ENCODE assay signal across 8 mouse cellular contexts in genomic region chr11:75193256-75194071, GRCm38 (mm10). TPM values are rescaled to one million over a fixed set of nuclear protein-coding genes. Genes with fewer than 3 reads are reported as not detected.
DNase-seq lines count a peak whose midpoint lies in the region; ATAC-seq and TF ChIP-seq lines count a peak whose summit lies in the region.

TSS of gene Rtn4rl1 (plus strand) at chr11:75193783.

- peaks cover 10% of the 10 kb centered on the region for H3K9me3 ChIP-seq in G1E (replicated peaks)
- no peaks in the 10 kb centered on the region for H3K9me3 ChIP-seq in hindbrain, postnatal 0 days (ENCODE audit: low read length)

- H3K27ac ChIP-seq in hindbrain, postnatal 0 days, result peak within 1 kb of the TSS; percentile 48; the same call in 1 of the 2 replicates

- TF ChIP-seq POLR2A in brain, embryonic 14.5 days (IDR thresholded peaks at IDR 0.05; ENCODE audit: borderline replicate concordance, extremely low read depth, insufficient read depth, insufficient read length, poor library complexity, severe bottlenecking), result peak; percentile 39; the same call in 1 of the 2 replicates

- no peak for ATAC-seq in G1E (ENCODE audit: extremely low read depth, insufficient number of reproducible peaks, low FRiP score, poor library complexity, severe bottlenecking)
- no peak for ATAC-seq in hindbrain, postnatal 0 days
- ATAC-seq in megakaryocyte, adult 5-6 weeks (ENCODE audit: poor library complexity, severe bottlenecking), result 0 out of 2 replicates have a peak, but pooled peaks have one; percentile 17
- no peak for ATAC-seq in megakaryocyte progenitor cell, adult 5-6 weeks (replicated peaks; ENCODE audit: poor library complexity)

- H3K36me3 ChIP-seq in G1E (replicated peaks), result peaks cover 4% of the 10 kb centered on the region
- no peaks in the 10 kb centered on the region for H3K36me3 ChIP-seq in hindbrain, postnatal 0 days (ENCODE audit: insufficient read depth, low read length)

- no peak for DNase-seq in G1E (ENCODE audit: low spot score)
- peak; percentile 76 for DNase-seq in brain, embryonic 14.5 days (ENCODE audit: low read depth)
- peak; percentile 55 for DNase-seq in gastrocnemius, postnatal 10 days
- peak; percentile 55 for DNase-seq in hindbrain, postnatal 0 days (ENCODE audit: low spot score)
- peak in 1 of 2 experiments; percentile 86 for DNase-seq in left cerebral cortex, postnatal 10 days (ENCODE audit: extremely low spot score in 1 of 2, low spot score in 2 of 2)
- DNase-seq in right cerebral cortex, postnatal 4 days, result peak; percentile 68

- intact Hi-C loops in left cerebral cortex, postnatal 10 days (cut with DNase I), result loop anchor here (2.0 kb wide), 1 partner anchor 97 kb away; no protein-coding TSS in a partner anchor

- H3K4me2 ChIP-seq in hindbrain, postnatal 0 days (ENCODE audit: low read depth, low read length), result peak within 1 kb of the TSS; percentile 69

- TF ChIP-seq CTCF in G1E (IDR thresholded peaks at IDR 0.05; ENCODE audit: low read depth, low read length), result no peak
- TF ChIP-seq CTCF in brain, embryonic 14.5 days (IDR thresholded peaks at IDR 0.05; ENCODE audit: borderline replicate concordance, extremely low read depth, insufficient read depth, insufficient read length), result no peak
- TF ChIP-seq CTCF in hindbrain, postnatal 0 days (IDR thresholded peaks at IDR 0.05; ENCODE audit: low read depth), result no peak

- peaks cover 71% of the 10 kb centered on the region for H3K27me3 ChIP-seq in G1E (ENCODE audit: insufficient read depth, low read length)
- H3K27me3 ChIP-seq in hindbrain, postnatal 0 days (ENCODE audit: insufficient read depth, low read length), result peaks cover 3% of the 10 kb centered on the region; the same call in 1 of the 2 replicates

- WGBS in hindbrain, postnatal 0 days, result under 1% methylated on average over 76 of the region's 84 CpGs

- H3K9ac ChIP-seq in hindbrain, postnatal 0 days (replicated peaks; ENCODE audit: low read length), result peak within 1 kb of the TSS; percentile 54

- H3K4me3 ChIP-seq in G1E (ENCODE audit: low read depth, low read length), result peak within 1 kb of the TSS; percentile 37; the same call in 1 of the 2 replicates
- peak within 1 kb of the TSS; percentile 55 for H3K4me3 ChIP-seq in hindbrain, postnatal 0 days (ENCODE audit: low read length)

- peaks cover 60% of the 10 kb centered on the region for H3K4me1 ChIP-seq in G1E (ENCODE audit: insufficient read depth, low read depth, low read length)
- H3K4me1 ChIP-seq in hindbrain, postnatal 0 days (ENCODE audit: insufficient read depth, low read length), result no peaks in the 10 kb centered on the region; the same call in 1 of the 2 replicates

RNA-seq across cellular contexts. Expression of gene Rtn4rl1, which starts in this region (rescaled TPM):
- not detected in 2 replicates for total RNA-seq in G1E (2014; fragmentation: Nextera tagmentation)
- not detected in 2 replicates for total RNA-seq in G1E (2017)
- not detected in 2 replicates for polyA plus RNA-seq in G1E (2012)
- polyA plus RNA-seq in brain, embryonic 14.5 days (2012; rRNA removed), result 6.6 and 12.1 TPM in 2 replicates
- 1 to 10 TPM; 3.2 to 3.8 TPM for total RNA-seq in gastrocnemius, postnatal 10 days (2021)
- total RNA-seq in hindbrain, postnatal 0 days (2014; rRNA removed), result 13.0 and 13.4 TPM in 2 replicates
- polyA plus RNA-seq in hindbrain, postnatal 0 days (2015; fragmentation: Nextera tagmentation; extraction: Ambion mirVana), result 9.9 and 10.7 TPM in 2 replicates
- total RNA-seq in left cerebral cortex, postnatal 10 days (2021), result 10 to 100 TPM; 44.8 to 46.9 TPM
- total RNA-seq in megakaryocyte, adult 5-6 weeks (2015), result 1.2 and 1.3 TPM in 2 replicates
- total RNA-seq in megakaryocyte, adult 5-6 weeks (2017), result 0.08 and 0.81 TPM in 2 replicates
- total RNA-seq in megakaryocyte progenitor cell, adult 5-6 weeks (2015), result 0.49 and 1.1 TPM in 2 replicates
- 0.20 and 0.42 TPM in 2 replicates for total RNA-seq in megakaryocyte progenitor cell, adult 5-6 weeks (2017)
